Mouse (Mus musculus): ENCODE results near the gene Arhgap10. TPM values are rescaled to one million over a fixed set of nuclear protein-coding genes. Genes with fewer than 3 reads are reported as not detected.

The Arhgap10 gene
- total RNA-seq, 4 experiments from 2014 or later = 9.6 to 10.8 (median 10.2) TPM

- DNase-seq (ENCODE audit: low spot score in 2 of 2) = no peak
Measured at GRCm38 (mm10) chr8:77408527-77409215, 109.1 kb downstream of the Arhgap10 start.

GRCm38 (mm10) chr8:77406846-77407245 is 110.9 kb downstream of the Arhgap10 start:
- DNase-seq (ENCODE audit: low spot score in 2 of 2) = no peak

GRCm38 (mm10) chr8:77406444-77406843 is 111.3 kb downstream of the Arhgap10 start:
- DNase-seq (ENCODE audit: low spot score in 2 of 2) = no peak

- no peak for DNase-seq (ENCODE audit: low spot score in 2 of 2)
Measured at GRCm38 (mm10) chr8:77404017-77404416, 113.7 kb downstream of the Arhgap10 start.

- no peak for DNase-seq (ENCODE audit: low spot score in 2 of 2)
Measured at GRCm38 (mm10) chr8:77401934-77402333, 115.8 kb downstream of the Arhgap10 start.

GRCm38 (mm10) chr8:77401140-77401539 is 116.6 kb downstream of the Arhgap10 start:
- no peak for DNase-seq (ENCODE audit: low spot score in 2 of 2)

- DNase-seq (ENCODE audit: low spot score in 2 of 2) = no peak
Measured at GRCm38 (mm10) chr8:77384080-77384479, 133.7 kb downstream of the Arhgap10 start.

GRCm38 (mm10) chr8:77383671-77384070 is 134.1 kb downstream of the Arhgap10 start:
- DNase-seq (ENCODE audit: low spot score in 2 of 2) = no peak

GRCm38 (mm10) chr8:77380844-77381243 is 136.9 kb downstream of the Arhgap10 start:
- no peak for DNase-seq (ENCODE audit: low spot score in 2 of 2)

- DNase-seq (ENCODE audit: low spot score in 2 of 2) = no peak
Measured at GRCm38 (mm10) chr8:77379300-77379699, 138.5 kb downstream of the Arhgap10 start.

GRCm38 (mm10) chr8:77376451-77376853 is 141.3 kb downstream of the Arhgap10 start:
- DNase-seq (ENCODE audit: low spot score in 2 of 2) = peak; percentile 43 to 56

GRCm38 (mm10) chr8:77375999-77376398 is 141.8 kb downstream of the Arhgap10 start:
- DNase-seq (ENCODE audit: low spot score in 2 of 2) = no peak

GRCm38 (mm10) chr8:77371006-77371405 is 146.7 kb downstream of the Arhgap10 start:
- DNase-seq (ENCODE audit: low spot score in 2 of 2) = no peak

GRCm38 (mm10) chr8:77370308-77370707 is 147.4 kb downstream of the Arhgap10 start:
- DNase-seq (ENCODE audit: low spot score in 2 of 2) = no peak

GRCm38 (mm10) chr8:77369671-77370070 is 148.1 kb downstream of the Arhgap10 start:
- DNase-seq (ENCODE audit: low spot score in 2 of 2) = no peak

GRCm38 (mm10) chr8:77367091-77367490 is 150.7 kb downstream of the Arhgap10 start:
- no peak for DNase-seq (ENCODE audit: low spot score in 2 of 2)

- DNase-seq (ENCODE audit: low spot score in 2 of 2) = no peak
Measured at GRCm38 (mm10) chr8:77366446-77366845, 151.3 kb downstream of the Arhgap10 start.

- DNase-seq (ENCODE audit: low spot score in 2 of 2) = no peak
Measured at GRCm38 (mm10) chr8:77365990-77366389, 151.8 kb downstream of the Arhgap10 start.

GRCm38 (mm10) chr8:77364472-77364871 is 153.3 kb downstream of the Arhgap10 start:
- peak; percentile 76 to 86 for DNase-seq (ENCODE audit: low spot score in 2 of 2)

- DNase-seq (ENCODE audit: low spot score in 2 of 2) = no peak
Measured at GRCm38 (mm10) chr8:77360853-77361252, 156.9 kb downstream of the Arhgap10 start.

- DNase-seq (ENCODE audit: low spot score in 2 of 2) = no peak
Measured at GRCm38 (mm10) chr8:77360423-77360822, 157.3 kb downstream of the Arhgap10 start.

- no peak for DNase-seq (ENCODE audit: low spot score in 2 of 2)
Measured at GRCm38 (mm10) chr8:77357126-77357525, 160.6 kb downstream of the Arhgap10 start.

- DNase-seq (ENCODE audit: low spot score in 2 of 2) = no peak
Measured at GRCm38 (mm10) chr8:77355344-77355743, 162.4 kb downstream of the Arhgap10 start.

All from layer of hippocampus, adult 8-10 months (tissue).